Mouse (Mus musculus): ENCODE results near the gene Lclat1.

DNA sequence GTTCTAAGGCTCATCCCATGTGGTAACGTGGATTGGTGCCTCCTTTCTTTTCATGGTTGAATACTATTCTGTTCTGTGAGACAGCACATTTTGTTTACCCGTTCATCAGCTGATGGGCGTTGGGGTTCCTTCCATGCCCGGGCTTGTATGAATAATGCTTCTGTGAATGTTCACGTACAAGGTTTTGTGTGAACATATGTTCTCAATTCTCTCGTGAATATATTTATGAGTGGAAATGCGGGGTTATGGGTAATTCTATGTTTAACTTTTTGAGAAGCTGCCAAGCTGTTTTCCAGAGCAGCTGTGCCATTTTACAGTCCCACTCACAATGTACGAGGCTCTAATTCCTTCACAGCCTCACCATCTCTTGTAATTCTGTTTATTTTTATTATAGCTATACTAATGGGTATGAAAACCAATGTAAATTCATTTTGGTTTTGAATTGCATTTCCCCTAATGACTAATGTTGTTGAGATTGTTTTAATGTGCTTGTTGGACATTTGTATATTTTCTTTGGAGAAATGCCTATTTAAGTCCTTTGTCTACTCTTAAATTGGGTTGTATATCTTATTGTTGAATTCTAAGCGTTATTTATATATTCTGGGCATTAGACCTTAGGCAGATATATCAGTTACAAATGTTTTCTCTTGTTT lies 32.4 kb upstream of the Lclat1 start:
- TF ChIP-seq MYOG (IDR thresholded peaks at IDR 0.05; ENCODE audit: control insufficient read depth in 1 of 3, insufficient read depth in 1 of 3, insufficient read length in 2 of 3, low read depth in 2 of 3): no peak
- no peak for TF ChIP-seq USF1 (IDR thresholded peaks at IDR 0.05; ENCODE audit: low read depth)
- TF ChIP-seq POLR2A (IDR thresholded peaks at IDR 0.05; ENCODE audit: insufficient read length, low read depth): no peak
- no peak for TF ChIP-seq TCF12 (IDR thresholded peaks at IDR 0.05; ENCODE audit: insufficient read depth, poor library complexity, severe bottlenecking)
- TF ChIP-seq CEBPB (IDR thresholded peaks at IDR 0.05; ENCODE audit: insufficient read depth, poor library complexity, severe bottlenecking): no peak
- no peak for TF ChIP-seq E2F4 (IDR thresholded peaks at IDR 0.05; ENCODE audit: insufficient read depth)
